Mouse (Mus musculus): ENCODE data around the gene Ppp3ca. TPM values are rescaled to one million over a fixed set of nuclear protein-coding genes. Genes with fewer than 3 reads are reported as not detected.

Ppp3ca gene
- polyA plus RNA-seq, 2 experiments = 3.9 to 7.4 TPM

DNA sequence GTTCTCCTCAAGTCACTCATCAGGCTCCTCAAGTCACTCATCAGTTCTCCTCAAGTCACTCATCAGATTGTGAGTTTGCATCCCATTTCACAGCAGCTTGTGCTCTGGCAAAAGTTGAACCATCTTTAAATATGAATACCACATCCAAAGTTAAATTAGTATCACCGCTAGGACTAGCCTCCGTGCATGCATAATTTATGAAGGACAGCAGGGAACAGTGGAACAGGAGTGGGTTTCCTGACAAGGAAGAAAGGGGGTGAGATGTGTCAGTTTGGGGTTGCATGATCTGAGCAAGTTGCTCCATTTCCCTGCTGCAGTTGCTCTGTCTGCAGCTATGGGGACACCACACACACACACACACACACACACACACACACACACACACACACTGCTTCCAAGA lies 229.8 kb downstream of the Ppp3ca start:
- H3K27me3 ChIP-seq (ENCODE audit: control insufficient read depth, insufficient read depth, low read length) = no peaks in the 10 kb centered on the region
- ATAC-seq (ENCODE audit: insufficient read depth) = no peak
- no peaks in the 10 kb centered on the region for H3K36me3 ChIP-seq (replicated peaks; ENCODE audit: control insufficient read depth, insufficient read depth, low read depth)
- 80% methylated on average over 2 of the region's 2 CpGs for WGBS (ENCODE audit: insufficient replicate concordance)
- no peak overlapping the region for H3K4me3 ChIP-seq (ENCODE audit: insufficient read depth in 1 of 2, low read depth in 2 of 2, low read length in 2 of 2)
- H3K9ac ChIP-seq (replicated peaks) = no peak overlapping the region
- no peak overlapping the region for H3K27ac ChIP-seq
- no peaks in the 10 kb centered on the region for H3K4me1 ChIP-seq (replicated peaks; ENCODE audit: control insufficient read depth in 2 of 2, insufficient read depth in 2 of 2, low read length in 1 of 2)
- H3K9me3 ChIP-seq (ENCODE audit: control insufficient read depth, low read length) = no peaks in the 10 kb centered on the region
- H3K4me2 ChIP-seq (ENCODE audit: low read depth) = no peak overlapping the region
- TF ChIP-seq EP300 (IDR thresholded peaks at IDR 0.05; ENCODE audit: low read depth) (no peak), CTCF (IDR thresholded peaks at IDR 0.05; ENCODE audit: low read depth) (no peak)
- no peak for DNase-seq (ENCODE audit: low read depth in 3 of 3, low spot score in 3 of 3)

DNA sequence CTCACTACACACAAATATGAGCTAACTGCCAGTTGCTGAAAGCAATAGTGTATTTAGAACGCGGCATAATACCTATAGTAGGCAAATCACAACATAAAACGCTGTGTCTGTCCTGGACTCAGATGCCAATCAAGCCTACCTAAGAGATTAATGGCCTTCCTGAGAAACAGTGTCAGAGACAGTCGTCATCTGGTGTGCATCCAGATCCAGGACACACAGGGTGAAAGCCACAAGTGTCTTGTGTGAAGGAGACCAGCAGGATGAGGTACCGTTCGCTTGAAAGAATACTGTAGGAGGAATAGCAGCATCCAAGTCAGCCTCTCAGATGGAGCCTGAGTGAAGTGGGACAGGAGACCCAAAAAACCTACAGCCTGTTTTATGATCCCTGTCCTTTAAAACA lies 231.1 kb downstream of the Ppp3ca start:
- TF ChIP-seq CTCF (IDR thresholded peaks at IDR 0.05; ENCODE audit: low read depth) = no peak
- TF ChIP-seq EP300 (IDR thresholded peaks at IDR 0.05; ENCODE audit: low read depth) = no peak
- Histone ChIP-seq H3K4me1 (replicated peaks; ENCODE audit: control insufficient read depth in 2 of 2, insufficient read depth in 2 of 2, low read length in 1 of 2) (no peaks in the 10 kb centered on the region), H3K27me3 (ENCODE audit: control insufficient read depth, insufficient read depth, low read length) (no peaks in the 10 kb centered on the region), H3K36me3 (replicated peaks; ENCODE audit: control insufficient read depth, insufficient read depth, low read depth) (no peaks in the 10 kb centered on the region), H3K4me3 (ENCODE audit: insufficient read depth in 1 of 2, low read depth in 2 of 2, low read length in 2 of 2) (no peak overlapping the region), H3K27ac (no peak overlapping the region), H3K9ac (replicated peaks) (no peak overlapping the region), H3K4me2 (ENCODE audit: low read depth) (no peak overlapping the region), H3K9me3 (ENCODE audit: control insufficient read depth, low read length) (no peaks in the 10 kb centered on the region)
- WGBS (ENCODE audit: insufficient replicate concordance) = 73% methylated on average over 6 of the region's 6 CpGs
- no peak for ATAC-seq (ENCODE audit: insufficient read depth)
- DNase-seq (ENCODE audit: low read depth in 3 of 3, low spot score in 3 of 3) = no peak

DNA sequence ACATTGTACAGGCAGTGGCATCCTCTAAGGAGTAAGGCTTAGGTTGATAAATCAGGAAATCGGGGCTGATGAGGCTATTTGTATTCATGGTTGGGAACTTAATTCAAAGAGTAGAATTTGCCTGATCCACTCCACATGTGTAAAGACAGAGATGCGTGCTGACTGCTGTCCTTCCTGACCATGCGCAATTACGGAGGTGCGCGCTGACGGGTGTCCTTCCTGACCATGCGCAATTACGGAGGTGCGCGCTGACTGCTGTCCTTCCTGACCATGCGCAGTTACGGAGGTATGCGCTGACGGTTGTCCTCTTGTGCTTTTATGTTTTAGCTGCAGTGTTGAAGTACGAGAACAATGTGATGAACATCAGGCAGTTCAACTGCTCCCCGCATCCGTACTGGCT lies 232.9 kb downstream of the Ppp3ca start:
- Histone ChIP-seq H3K4me3 (ENCODE audit: insufficient read depth in 1 of 2, low read depth in 2 of 2, low read length in 2 of 2) (no peak overlapping the region), H3K4me1 (replicated peaks; ENCODE audit: control insufficient read depth in 2 of 2, insufficient read depth in 2 of 2, low read length in 1 of 2) (no peaks in the 10 kb centered on the region), H3K27ac (no peak overlapping the region), H3K9me3 (ENCODE audit: control insufficient read depth, low read length) (no peaks in the 10 kb centered on the region), H3K36me3 (replicated peaks; ENCODE audit: control insufficient read depth, insufficient read depth, low read depth) (no peaks in the 10 kb centered on the region), H3K27me3 (ENCODE audit: control insufficient read depth, insufficient read depth, low read length) (no peaks in the 10 kb centered on the region), H3K9ac (replicated peaks) (no peak overlapping the region), H3K4me2 (ENCODE audit: low read depth) (no peak overlapping the region)
- DNase-seq (ENCODE audit: low read depth in 3 of 3, low spot score in 3 of 3) (no peak), ATAC-seq (ENCODE audit: insufficient read depth) (no peak)
- TF ChIP-seq EP300 (IDR thresholded peaks at IDR 0.05; ENCODE audit: low read depth) (no peak), CTCF (IDR thresholded peaks at IDR 0.05; ENCODE audit: low read depth) (no peak)
- WGBS (ENCODE audit: insufficient replicate concordance) = 88% methylated on average over 18 of the region's 18 CpGs

DNA sequence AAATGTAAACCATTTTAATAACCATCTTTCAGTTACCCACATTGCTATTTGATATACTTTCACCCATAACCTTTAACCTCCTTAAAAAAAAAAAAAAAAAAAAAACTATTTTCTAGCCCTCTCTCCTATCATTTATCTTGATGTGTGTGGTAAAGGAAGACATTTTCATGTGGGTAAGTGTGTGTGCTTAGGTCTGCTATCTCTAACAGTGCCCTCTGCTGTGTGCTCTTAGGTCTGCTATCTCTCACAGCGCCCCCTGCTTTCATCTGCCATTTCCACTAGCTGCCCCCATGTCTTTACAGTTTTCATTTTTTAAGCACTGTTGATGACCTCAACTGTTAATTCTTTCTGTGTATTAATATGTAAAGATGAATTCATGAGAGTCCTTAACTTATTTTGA lies 235.7 kb downstream of the Ppp3ca start:
- ATAC-seq (ENCODE audit: insufficient read depth) (no peak), DNase-seq (ENCODE audit: low read depth in 3 of 3, low spot score in 3 of 3) (no peak)
- TF ChIP-seq EP300 (IDR thresholded peaks at IDR 0.05; ENCODE audit: low read depth) (no peak), CTCF (IDR thresholded peaks at IDR 0.05; ENCODE audit: low read depth) (peak; percentile 51)

DNA sequence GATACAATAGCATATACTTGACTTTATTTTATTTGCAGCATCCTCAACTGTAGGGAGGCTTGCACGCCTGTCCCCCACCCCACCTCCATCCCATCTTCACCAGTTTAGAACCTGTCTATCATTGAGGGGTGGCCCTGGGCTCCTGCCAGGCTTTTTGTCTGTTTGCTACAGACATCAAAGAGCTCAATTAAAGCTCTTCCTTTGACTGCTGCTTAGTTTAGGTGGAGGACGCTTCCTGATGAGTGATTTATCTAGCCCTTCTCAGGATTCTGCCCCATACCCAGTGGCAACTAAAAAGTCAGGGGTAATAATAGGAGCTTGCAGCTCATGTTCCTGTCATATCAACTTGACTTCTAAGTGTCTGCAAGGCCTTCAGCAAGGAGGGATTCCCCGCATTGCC lies 239.6 kb downstream of the Ppp3ca start:
- WGBS (ENCODE audit: insufficient replicate concordance) = 67% methylated on average over 3 of the region's 3 CpGs
- no peaks in the 10 kb centered on the region for H3K9me3 ChIP-seq (ENCODE audit: control insufficient read depth, low read length)
- ATAC-seq (ENCODE audit: insufficient read depth) (no peak), DNase-seq (ENCODE audit: low read depth in 3 of 3, low spot score in 3 of 3) (no peak)
- no peaks in the 10 kb centered on the region for H3K36me3 ChIP-seq (replicated peaks; ENCODE audit: control insufficient read depth, insufficient read depth, low read depth)
- no peak for TF ChIP-seq CTCF (IDR thresholded peaks at IDR 0.05; ENCODE audit: low read depth)
- TF ChIP-seq EP300 (IDR thresholded peaks at IDR 0.05; ENCODE audit: low read depth) = no peak
- no peak overlapping the region for H3K4me3 ChIP-seq (ENCODE audit: insufficient read depth in 1 of 2, low read depth in 2 of 2, low read length in 2 of 2)
- H3K27me3 ChIP-seq (ENCODE audit: control insufficient read depth, insufficient read depth, low read length) = no peaks in the 10 kb centered on the region
- no peak overlapping the region for H3K4me2 ChIP-seq (ENCODE audit: low read depth)
- H3K4me1 ChIP-seq (replicated peaks; ENCODE audit: control insufficient read depth in 2 of 2, insufficient read depth in 2 of 2, low read length in 1 of 2) = no peaks in the 10 kb centered on the region
- H3K27ac ChIP-seq = no peak overlapping the region
- no peak overlapping the region for H3K9ac ChIP-seq (replicated peaks)

More for the DNA sequence above, 235.7 kb downstream of the Ppp3ca start:
- Histone ChIP-seq H3K4me2 (ENCODE audit: low read depth) (no peak overlapping the region), H3K9me3 (ENCODE audit: control insufficient read depth, low read length) (no peaks in the 10 kb centered on the region), H3K4me3 (ENCODE audit: insufficient read depth in 1 of 2, low read depth in 2 of 2, low read length in 2 of 2) (no peak overlapping the region), H3K9ac (replicated peaks) (no peak overlapping the region), H3K4me1 (replicated peaks; ENCODE audit: control insufficient read depth in 2 of 2, insufficient read depth in 2 of 2, low read length in 1 of 2) (no peaks in the 10 kb centered on the region), H3K27ac (no peak overlapping the region), H3K27me3 (ENCODE audit: control insufficient read depth, insufficient read depth, low read length) (no peaks in the 10 kb centered on the region), H3K36me3 (replicated peaks; ENCODE audit: control insufficient read depth, insufficient read depth, low read depth) (no peaks in the 10 kb centered on the region)
- 74% methylated on average over 1 of the region's 1 CpGs for WGBS (ENCODE audit: insufficient replicate concordance)

Measured in liver, embryonic 14.5 days (tissue).